Mouse (Mus musculus): ENCODE results near the gene Ampd2. TPM values are rescaled to one million over a fixed set of nuclear protein-coding genes. Genes with fewer than 3 reads are reported as not detected.

Ampd2 gene
- total and polyA plus RNA-seq, 3 experiments, result 28.3 to 85.9 (median 55.8) TPM

DNA sequence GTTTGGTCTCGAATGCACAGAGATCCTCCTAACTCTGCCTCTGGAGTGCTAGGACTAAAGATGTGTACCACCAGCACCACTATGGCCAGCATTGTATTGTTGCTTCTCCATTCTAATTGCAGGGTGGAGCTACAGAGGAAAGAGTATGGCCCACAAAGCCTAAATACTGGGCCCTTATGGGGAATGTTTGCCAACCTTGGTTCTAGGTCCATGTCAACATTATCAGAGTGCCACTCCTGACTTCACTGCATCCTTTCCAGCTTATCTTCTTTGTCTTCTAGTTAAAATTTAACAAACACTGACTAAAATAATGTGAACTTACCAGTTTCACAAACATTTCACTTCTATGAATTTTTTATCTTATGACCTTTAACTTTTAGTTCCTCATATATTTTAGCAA lies 59.9 kb downstream of the Ampd2 start:
- no peak for TF ChIP-seq CHD1 (IDR thresholded peaks at IDR 0.05; ENCODE audit: low read depth, low read length)
- no peak for TF ChIP-seq ZNF384 (IDR thresholded peaks at IDR 0.05; ENCODE audit: low read depth, low read length)
- TF ChIP-seq ZC3H11A (IDR thresholded peaks at IDR 0.05; ENCODE audit: low read depth, low read length), result no peak
- no peak for TF ChIP-seq PAX5 (IDR thresholded peaks at IDR 0.05; ENCODE audit: low read length)
- TF ChIP-seq SIN3A (IDR thresholded peaks at IDR 0.05; ENCODE audit: low read length), result no peak
- no peak for TF ChIP-seq ETS1 (conservative IDR thresholded peaks at IDR 0.05; ENCODE audit: low read depth, low read length)
- no peak for TF ChIP-seq GABPA (IDR thresholded peaks at IDR 0.05; ENCODE audit: insufficient replicate concordance, low read depth, low read length)
- TF ChIP-seq TBP (conservative IDR thresholded peaks at IDR 0.05; ENCODE audit: low read depth, low read length), result no peak
- TF ChIP-seq NRF1 (IDR thresholded peaks at IDR 0.05; ENCODE audit: low read depth, low read length), result no peak
- no peak for TF ChIP-seq MAZ (IDR thresholded peaks at IDR 0.05; ENCODE audit: low read depth, low read length)
- TF ChIP-seq RAD21 (IDR thresholded peaks at IDR 0.05; ENCODE audit: low read depth, low read length), result no peak
- no peak for TF ChIP-seq NELFE (IDR thresholded peaks at IDR 0.05; ENCODE audit: low read depth, low read length)
- TF ChIP-seq KAT2A (IDR thresholded peaks at IDR 0.05; ENCODE audit: insufficient replicate concordance, low read length), result no peak
- no peak for TF ChIP-seq ZMIZ1 (IDR thresholded peaks at IDR 0.05; ENCODE audit: low read depth, low read length)
- TF ChIP-seq MAFK (IDR thresholded peaks at IDR 0.05; ENCODE audit: insufficient replicate concordance, low read length), result no peak
- TF ChIP-seq TCF12 (IDR thresholded peaks at IDR 0.05; ENCODE audit: low read depth, low read length), result no peak
- dilution Hi-C loops (cut with MboI; ENCODE audit: extremely low pct_ligation_motif_present, extremely low pct_unique_long_range_greater_than_20kb, low sequenced_read_pairs) (no loop called here), in situ Hi-C loops (cut with MboI; ENCODE audit: low pct_ligation_motif_present, low pct_unique_long_range_greater_than_20kb, low sequenced_read_pairs) (no loop called here)
- Histone ChIP-seq H3K36me3 (replicated peaks in 1 of 2; ENCODE audit: control insufficient read depth in 1 of 2, insufficient read depth in 1 of 2, low read length in 1 of 2) (no peaks in the 10 kb centered on the region), H3K4me3 (replicated peaks in 1 of 3; ENCODE audit: low read depth in 2 of 3, low read length in 2 of 3, poor library complexity in 1 of 3) (no peak overlapping the region), H3K4me1 (ENCODE audit: control insufficient read depth in 1 of 2, insufficient read depth in 2 of 2) (no peaks in the 10 kb centered on the region; a peak in 1 of 4 replicates), H3K79me2 (replicated peaks; ENCODE audit: control insufficient read depth, extremely low read depth, insufficient read depth, poor library complexity, severe bottlenecking) (no peaks in the 10 kb centered on the region), H3K9me3 (replicated peaks; ENCODE audit: low read length) (no peaks in the 10 kb centered on the region), H3K27ac (ENCODE audit: insufficient read depth, low read depth) (no peak overlapping the region), H3K4me2 (ENCODE audit: insufficient read depth, low read depth, poor library complexity, severe bottlenecking) (no peak overlapping the region), H3K27me3 (replicated peaks) (peaks cover 10% of the 10 kb centered on the region), H3K9ac (ENCODE audit: insufficient read depth, low read depth) (no peak overlapping the region)
- DNase-seq (ENCODE audit: extremely low read depth), result no peak

DNA sequence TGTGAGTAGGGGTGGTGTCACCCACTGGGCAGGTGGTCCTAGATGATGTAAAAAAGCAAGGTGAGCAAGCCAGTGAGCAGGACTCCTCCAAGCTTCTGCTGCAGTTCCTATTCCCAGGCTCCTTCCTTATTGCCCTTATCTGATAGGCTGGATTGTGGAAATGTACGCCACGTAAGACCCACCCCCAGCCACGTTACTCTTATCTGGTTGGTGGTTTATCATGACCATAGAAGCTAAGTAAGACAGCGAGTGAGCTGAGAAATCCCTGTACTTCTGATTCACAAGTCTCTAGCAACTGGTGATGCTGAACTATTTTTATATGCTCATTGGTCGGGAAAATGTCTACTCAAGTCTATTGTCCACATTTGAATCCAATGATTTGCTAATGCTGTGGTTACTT lies 60.4 kb downstream of the Ampd2 start:
- DNase-seq (ENCODE audit: extremely low read depth), result peak; percentile 35
- Histone ChIP-seq H3K27me3 (replicated peaks) (peaks cover 10% of the 10 kb centered on the region), H3K4me3 (replicated peaks in 1 of 3; ENCODE audit: low read depth in 2 of 3, low read length in 2 of 3, poor library complexity in 1 of 3) (no peak overlapping the region), H3K36me3 (replicated peaks in 1 of 2; ENCODE audit: control insufficient read depth in 1 of 2, insufficient read depth in 1 of 2, low read length in 1 of 2) (no peaks in the 10 kb centered on the region), H3K9me3 (replicated peaks; ENCODE audit: low read length) (no peaks in the 10 kb centered on the region), H3K9ac (ENCODE audit: insufficient read depth, low read depth) (no peak overlapping the region), H3K27ac (ENCODE audit: insufficient read depth, low read depth) (no peak overlapping the region), H3K4me2 (ENCODE audit: insufficient read depth, low read depth, poor library complexity, severe bottlenecking) (no peak overlapping the region), H3K79me2 (replicated peaks; ENCODE audit: control insufficient read depth, extremely low read depth, insufficient read depth, poor library complexity, severe bottlenecking) (no peaks in the 10 kb centered on the region), H3K4me1 (ENCODE audit: control insufficient read depth in 1 of 2, insufficient read depth in 2 of 2) (no peaks in the 10 kb centered on the region; a peak in 1 of 4 replicates)
- in situ Hi-C loops (cut with MboI; ENCODE audit: low pct_ligation_motif_present, low pct_unique_long_range_greater_than_20kb, low sequenced_read_pairs) (no loop called here), dilution Hi-C loops (cut with MboI; ENCODE audit: extremely low pct_ligation_motif_present, extremely low pct_unique_long_range_greater_than_20kb, low sequenced_read_pairs) (no loop called here)
- peak; percentile 80 for TF ChIP-seq CHD2 (IDR thresholded peaks at IDR 0.05; ENCODE audit: low read length)
- TF ChIP-seq PAX5 (IDR thresholded peaks at IDR 0.05; ENCODE audit: low read length), result no peak

Data from CH12.LX (cell line).